14 mouse cellular contexts compared by ENCODE assay signal in genomic region chr12:73663421-73663820, GRCm38 (mm10).
DNase-seq lines count a peak whose midpoint lies in the region; ATAC-seq and TF ChIP-seq lines count a peak whose summit lies in the region.
"Had no signal": no experiment of that assay in that cellular context is flagged by ENCODE, and none has a peak within 500 bp of the region (broad histone marks: within the 10 kb centered on the region; RNA-seq: fewer than 3 reads in every experiment).

No protein-coding gene starts in this region.

- no peaks in the 10 kb centered on the region for H3K27me3 ChIP-seq in heart, postnatal 0 days (ENCODE audit: control insufficient read depth, insufficient read depth, low read length)
- no peaks in the 10 kb centered on the region for H3K27me3 ChIP-seq in lung, embryonic 15.5 days
- H3K27me3 ChIP-seq in stomach, embryonic 15.5 days (replicated peaks): no peaks in the 10 kb centered on the region
- H3K27me3 ChIP-seq: hindbrain, embryonic 12.5 days had no signal

- no peak overlapping the region for H3K4me3 ChIP-seq in heart, postnatal 0 days (ENCODE audit: low read depth, low read length)
- no peak overlapping the region for H3K4me3 ChIP-seq in lung, embryonic 15.5 days
- no peak overlapping the region for H3K4me3 ChIP-seq in lung, adult 2 months (replicated peaks; ENCODE audit: extremely low read depth, low read depth, low read length)
- H3K4me3 ChIP-seq in stomach, embryonic 15.5 days (replicated peaks): no peak overlapping the region
- H3K4me3 ChIP-seq: hindbrain, embryonic 12.5 days had no signal

- no peaks in the 10 kb centered on the region for H3K36me3 ChIP-seq in heart, postnatal 0 days (replicated peaks; ENCODE audit: control insufficient read depth, insufficient read depth, low read length)
- H3K36me3 ChIP-seq in lung, embryonic 15.5 days: no peaks in the 10 kb centered on the region
- H3K36me3 ChIP-seq in stomach, embryonic 15.5 days: no peaks in the 10 kb centered on the region
- H3K36me3 ChIP-seq: hindbrain, embryonic 12.5 days had no signal

- DNase-seq in heart, postnatal 0 days (ENCODE audit: low spot score): peak; percentile 45
- no peak for DNase-seq in heart, postnatal 10 days
- DNase-seq in lung, adult 2 months: no peak
- DNase-seq in cerebellum, adult 11 months: no peak
- DNase-seq: cerebellum, adult 18-20 months; gastrocnemius, postnatal 36 days; kidney, adult 9 months; lung, postnatal 14 days; right cerebral cortex, postnatal 4 days had no signal

- no peak overlapping the region for H3K9ac ChIP-seq in heart, postnatal 0 days (replicated peaks; ENCODE audit: low read depth, low read length)
- no peak overlapping the region for H3K9ac ChIP-seq in lung, embryonic 15.5 days
- no peak overlapping the region for H3K9ac ChIP-seq in stomach, embryonic 15.5 days
- H3K9ac ChIP-seq: hindbrain, embryonic 12.5 days had no signal

- H3K4me2 ChIP-seq in heart, postnatal 0 days (ENCODE audit: low read depth, low read length): no peak overlapping the region
- no peak overlapping the region for H3K4me2 ChIP-seq in lung, embryonic 15.5 days
- no peak overlapping the region for H3K4me2 ChIP-seq in stomach, embryonic 15.5 days
- H3K4me2 ChIP-seq: hindbrain, embryonic 12.5 days; liver, embryonic 11.5 days had no signal

- H3K4me1 ChIP-seq in heart, postnatal 0 days (ENCODE audit: control insufficient read depth, insufficient read depth): no peaks in the 10 kb centered on the region
- H3K4me1 ChIP-seq in lung, embryonic 15.5 days: no peaks in the 10 kb centered on the region
- peaks cover 20% of the 10 kb centered on the region for H3K4me1 ChIP-seq in lung, adult 2 months (ENCODE audit: control insufficient read depth, insufficient read depth, low read length)
- H3K4me1 ChIP-seq in stomach, embryonic 15.5 days: 0 out of 2 replicates have a peak, but pooled peaks cover 2% of the 10 kb centered on the region
- H3K4me1 ChIP-seq: hindbrain, embryonic 12.5 days had no signal

- 0 out of 2 replicates have a peak, but pooled peaks have one; percentile 52 for TF ChIP-seq EP300 in heart, postnatal 0 days (IDR thresholded peaks at IDR 0.05; ENCODE audit: low read depth)

- no peak for TF ChIP-seq CTCF in heart, postnatal 0 days (IDR thresholded peaks at IDR 0.05; ENCODE audit: low read depth)
- no peak for TF ChIP-seq CTCF in lung, adult 2 months (IDR thresholded peaks at IDR 0.05; ENCODE audit: insufficient read depth, low read length)

- peak overlapping the region; percentile 77 for H3K27ac ChIP-seq in heart, postnatal 0 days (ENCODE audit: low read depth)
- H3K27ac ChIP-seq in lung, embryonic 15.5 days: 0 out of 2 replicates have a peak overlapping the region, but pooled peaks have one; percentile 15
- H3K27ac ChIP-seq in stomach, embryonic 15.5 days: peak overlapping the region; percentile 13; the same call in 1 of the 2 replicates
- H3K27ac ChIP-seq: hindbrain, embryonic 12.5 days had no signal

- 65% methylated on average over 3 of the region's 3 CpGs for WGBS in heart, postnatal 0 days
- WGBS in lung, embryonic 15.5 days: 54% methylated on average over 3 of the region's 3 CpGs
- WGBS in lung, adult 2 months: 48% methylated on average over 3 of the region's 3 CpGs
- WGBS in stomach, embryonic 15.5 days: 61% methylated on average over 3 of the region's 3 CpGs

- TF ChIP-seq POLR2A in lung, adult 2 months (IDR thresholded peaks at IDR 0.05; ENCODE audit: borderline replicate concordance, extremely low read depth, low read depth, low read length): no peak

- intact Hi-C loops in heart, postnatal 10 days (cut with DNase I): no loop called here

- H3K9me3 ChIP-seq in heart, postnatal 0 days (replicated peaks; ENCODE audit: control insufficient read depth, low read length): no peaks in the 10 kb centered on the region
- no peaks in the 10 kb centered on the region for H3K9me3 ChIP-seq in lung, embryonic 15.5 days
- H3K9me3 ChIP-seq in stomach, embryonic 15.5 days: no peaks in the 10 kb centered on the region
- H3K9me3 ChIP-seq: hindbrain, embryonic 12.5 days had no signal

- peak; percentile 62 for ATAC-seq in heart, postnatal 0 days (ENCODE audit: insufficient read depth, low read depth)
- no peak for ATAC-seq in lung, embryonic 15.5 days (ENCODE audit: borderline replicate concordance, extremely low read depth, low FRiP score, low TSS enrichment)
- ATAC-seq in activated CD4-positive, CD25-positive, alpha-beta regulatory T cell, adult 4 months: peak; percentile 71
- ATAC-seq in stomach, embryonic 15.5 days (ENCODE audit: insufficient read depth, low FRiP score, low read depth): no peak

Comparison
In these comparisons a context has a peak if more than half of its experiments do, and no peak if none do; other contexts are left out.
1. ATAC-seq: peak in heart, postnatal 0 days (single experiment) and activated CD4-positive, CD25-positive, alpha-beta regulatory T cell, adult 4 months (single experiment); none in lung, embryonic 15.5 days (single experiment) and stomach, embryonic 15.5 days (single experiment).
2. H3K27ac ChIP-seq: peak in every context shown above with its lines; median percentile 77 in heart, postnatal 0 days; 15 in lung, embryonic 15.5 days; 13 in stomach, embryonic 15.5 days.